Comparison of ENCODE assay signal across 21 mouse cellular contexts in genomic region chr4:102593631-102594030, GRCm38 (mm10).
DNase-seq lines count a peak whose midpoint lies in the region; ATAC-seq and TF ChIP-seq lines count a peak whose summit lies in the region.
"Had no signal": no experiment of that assay in that cellular context is flagged by ENCODE, and none has a peak within 500 bp of the region (broad histone marks: within the 10 kb centered on the region; RNA-seq: fewer than 3 reads in every experiment).

No protein-coding gene starts in this region.

- no peak for ATAC-seq in kidney, embryonic 14.5 days (ENCODE audit: low FRiP score, low TSS enrichment)
- ATAC-seq in midbrain, embryonic 15.5 days (replicated peaks) = no peak
- ATAC-seq: forebrain, embryonic 14.5 days had no signal

- no peak overlapping the region for H3K9ac ChIP-seq in kidney, embryonic 14.5 days (ENCODE audit: low read depth, low read length)
- H3K9ac ChIP-seq in midbrain, embryonic 15.5 days = no peak overlapping the region
- H3K9ac ChIP-seq: embryonic facial prominence, embryonic 13.5 days; hindbrain, embryonic 12.5 days had no signal

- no peaks in the 10 kb centered on the region; the same call in 1 of the 2 replicates for H3K4me1 ChIP-seq in kidney, embryonic 14.5 days (ENCODE audit: control insufficient read depth, insufficient read depth, low read length)
- H3K4me1 ChIP-seq in midbrain, embryonic 15.5 days = peaks cover 45% of the 10 kb centered on the region

- intact Hi-C loops in left cerebral cortex, adult 2 months (cut with DNase I) = loop anchor here (2.0 kb wide), 1 partner anchor 61 kb away; no protein-coding TSS in a partner anchor
- intact Hi-C loops in left cerebral cortex, postnatal 36 days (cut with DNase I) = no loop called here

- no peaks in the 10 kb centered on the region; the same call in 1 of the 2 replicates for H3K36me3 ChIP-seq in kidney, embryonic 14.5 days (ENCODE audit: control insufficient read depth, insufficient read depth, low read length)
- H3K36me3 ChIP-seq in midbrain, embryonic 15.5 days (replicated peaks) = peaks cover 5% of the 10 kb centered on the region; the same call in 1 of the 2 replicates

- peak; percentile 24 for DNase-seq in kidney, adult 18-20 months
- no peak for DNase-seq in left cerebral cortex, adult 2 months (ENCODE audit: extremely low spot score in 1 of 2, low spot score in 2 of 2)
- DNase-seq in left cerebral cortex, postnatal 36 days (ENCODE audit: low spot score in 2 of 2) = no peak
- peak; percentile 68 for DNase-seq in brain, adult 2 months (ENCODE audit: low read depth, low spot score)
- no peak for DNase-seq in right cerebral cortex, postnatal 14 days
- DNase-seq: adrenal gland, adult 2 months; cerebellum, postnatal 10 days; gastrocnemius, postnatal 36 days; layer of hippocampus, postnatal 36 days; lung, adult 2 months; retina, postnatal 1 day; right cerebral cortex, postnatal 4 days; thymus, postnatal 25 days had no signal

- no peaks in the 10 kb centered on the region for H3K27me3 ChIP-seq in kidney, embryonic 14.5 days (ENCODE audit: control insufficient read depth, insufficient read depth, low read length)
- H3K27me3 ChIP-seq in midbrain, embryonic 15.5 days (replicated peaks) = no peaks in the 10 kb centered on the region
- H3K27me3 ChIP-seq: embryonic facial prominence, embryonic 13.5 days; hindbrain, embryonic 12.5 days had no signal

- H3K9me3 ChIP-seq in kidney, embryonic 14.5 days (ENCODE audit: control insufficient read depth, low read length) = no peaks in the 10 kb centered on the region
- H3K9me3 ChIP-seq in midbrain, embryonic 15.5 days = no peaks in the 10 kb centered on the region
- H3K9me3 ChIP-seq: embryonic facial prominence, embryonic 13.5 days; heart, embryonic 10.5 days; hindbrain, embryonic 12.5 days had no signal

- WGBS in kidney, embryonic 14.5 days = 73% methylated on average over 4 of the region's 4 CpGs
- 53% methylated on average over 4 of the region's 4 CpGs for WGBS in midbrain, embryonic 15.5 days

- no peak overlapping the region for H3K4me3 ChIP-seq in kidney, embryonic 14.5 days (ENCODE audit: low read length)
- peak overlapping the region; percentile 54; the same call in 1 of the 2 replicates for H3K4me3 ChIP-seq in left cerebral cortex, adult 2 months
- no peak overlapping the region for H3K4me3 ChIP-seq in midbrain, embryonic 15.5 days
- H3K4me3 ChIP-seq: embryonic facial prominence, embryonic 13.5 days; heart, embryonic 10.5 days; hindbrain, embryonic 12.5 days; myocyte had no signal

- TF ChIP-seq CTCF in left cerebral cortex, adult 2 months (IDR thresholded peaks at IDR 0.05) = no peak

- H3K27ac ChIP-seq in kidney, embryonic 14.5 days (ENCODE audit: low read depth, low read length) = no peak overlapping the region
- H3K27ac ChIP-seq in left cerebral cortex, adult 2 months = peak overlapping the region; percentile 90
- H3K27ac ChIP-seq in midbrain, embryonic 15.5 days = no peak overlapping the region
- H3K27ac ChIP-seq: embryonic facial prominence, embryonic 13.5 days; heart, embryonic 10.5 days; hindbrain, embryonic 12.5 days; stomach, postnatal 0 days had no signal

- no peak overlapping the region for H3K4me2 ChIP-seq in kidney, embryonic 14.5 days (replicated peaks; ENCODE audit: low read depth, low read length)
- H3K4me2 ChIP-seq in midbrain, embryonic 15.5 days = peak overlapping the region; percentile 53
- H3K4me2 ChIP-seq: embryonic facial prominence, embryonic 13.5 days; hindbrain, embryonic 12.5 days had no signal

Comparison
In these comparisons a context has a peak if more than half of its experiments do, and no peak if none do; other contexts are left out.
1. DNase-seq: peak in kidney, adult 18-20 months (single experiment) and brain, adult 2 months (single experiment); none in left cerebral cortex, adult 2 months (0 of 2), left cerebral cortex, postnatal 36 days (0 of 2) and right cerebral cortex, postnatal 14 days (single experiment).